Mouse (Mus musculus): ENCODE results near the gene Slit2. TPM values are rescaled to one million over a fixed set of nuclear protein-coding genes. Genes with fewer than 3 reads are reported as not detected.

Gene Slit2
- polyA plus RNA-seq (2021; fragmentation: Nextera tagmentation) = 4.4 and 4.8 TPM in 2 replicates
- long read RNA-seq, experiment 1, partial matches to known transcripts = 4 of 10 reads
- long read RNA-seq, experiment 1, other reads (novel, unspliced or antisense) = 2 of 10 reads
- long read RNA-seq, experiment 2, partial matches to known transcripts = 2 of 5 reads
- long read RNA-seq, experiment 2, other reads (novel, unspliced or antisense) = 3 of 5 reads

DNA sequence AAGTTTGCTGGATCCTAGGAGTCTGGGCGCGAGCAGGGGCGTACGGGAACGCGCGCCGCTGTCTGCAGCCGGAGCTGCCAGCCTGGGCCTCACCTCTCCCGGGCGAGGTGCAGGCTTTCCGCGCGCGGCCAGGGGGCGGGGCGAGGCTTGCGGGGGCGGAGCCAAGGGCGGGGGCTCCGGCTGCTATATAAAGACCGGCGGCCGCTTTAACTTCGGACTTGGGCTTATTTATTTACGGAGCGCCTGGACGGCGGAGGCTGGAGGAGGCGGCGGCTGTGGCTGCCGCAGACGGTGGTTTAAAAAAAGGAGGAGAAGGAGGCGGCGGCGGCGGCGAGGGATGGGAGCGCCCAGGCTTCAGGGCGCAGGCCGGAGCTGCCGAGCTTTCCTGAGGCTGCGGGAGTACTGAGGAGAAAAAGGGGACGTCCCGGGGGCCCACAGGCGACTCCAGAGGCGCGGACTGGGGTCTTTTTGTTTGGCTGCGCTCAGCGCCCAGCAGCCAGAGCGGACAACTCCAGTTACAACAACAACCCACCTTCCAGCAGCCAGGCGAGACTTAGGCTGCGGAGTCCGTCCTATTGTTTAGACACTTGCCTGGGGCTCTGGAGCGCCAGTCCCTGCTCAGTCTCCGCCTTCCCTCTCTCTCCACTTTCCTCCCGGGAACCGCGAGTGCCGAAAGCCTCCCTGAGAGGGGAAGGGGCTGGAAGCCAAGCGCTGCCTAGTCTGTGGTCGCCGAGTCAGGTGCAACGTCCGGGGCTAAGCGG is at the start of gene Slit2:
Slit2 (plus strand) TSS at position 198 of the 761 bp plus-strand sequence.

DNA sequence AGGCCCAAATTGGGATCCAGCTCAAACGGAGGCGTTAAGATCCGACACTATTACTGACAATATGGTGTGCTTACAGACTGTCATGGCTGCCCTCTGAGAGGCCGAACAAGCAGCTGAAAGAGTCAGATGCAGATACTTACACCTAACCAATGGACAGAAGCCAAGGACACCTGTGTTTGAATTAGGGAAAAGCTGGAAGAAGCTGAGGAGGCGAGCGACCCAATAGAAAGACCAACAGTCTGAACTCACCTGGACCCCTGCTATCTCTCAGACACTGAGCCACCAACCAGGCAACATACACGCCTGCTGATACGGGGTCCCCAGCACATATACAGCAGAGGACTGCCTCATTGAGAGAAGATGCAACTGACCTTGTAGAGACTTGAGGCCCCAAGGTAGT is 344.7 kb downstream of the Slit2 start, which contains the start of gene 5730480H06Rik:
5730480H06Rik (plus strand) TSS at position 301 of the 400 bp plus-strand sequence.

